Mouse (Mus musculus) layer of hippocampus, adult 18-20 months (tissue): ENCODE results near the gene Klhl36. TPM values are rescaled to one million over a fixed set of nuclear protein-coding genes. Genes with fewer than 3 reads are reported as not detected.

Experiments
- DNase-seq, 2 experiments: peaks; one replicate each; pipeline ENCODE4 v3.0.0; 2022; ENCODE audit warnings: low spot score in 2 of 2
- total RNA-seq, 2 experiments: library from RNA; stranded (reverse); gene quantifications; 2 replicates each; pipeline ENCODE4 v1.2.3; 2021

The Klhl36 gene
- total RNA-seq, 2 experiments from 2014 or later = 8.1 to 8.6 TPM

GRCm38 (mm10) chr8:119925428-119925827 is 63.4 kb downstream of the Klhl36 start:
- peak in 1 of 2 experiments; percentile 43 for DNase-seq

GRCm38 (mm10) chr8:119926474-119926873 is 64.4 kb downstream of the Klhl36 start:
- DNase-seq = no peak

Other genes with a start within 250 kb of the Klhl36 start
- under 1 TPM; 0.18 to 0.42 TPM for gene Adad2, start 249.5 kb upstream of the Klhl36 start, total RNA-seq
- 1 to 10 TPM; 3.1 to 3.2 TPM for gene Kcng4, start 226.6 kb upstream of the Klhl36 start, total RNA-seq
- 1 to 10 TPM; 6.8 to 7.7 TPM for gene Wfdc1, start 195.9 kb upstream of the Klhl36 start, total RNA-seq
- 1 to 10 TPM; 1.6 to 2.2 TPM for gene Atp2c2, start 162.3 kb upstream of the Klhl36 start, total RNA-seq
- 10 to 100 TPM; 13.8 to 15.1 TPM for gene Tldc1, start 83.8 kb upstream of the Klhl36 start, total RNA-seq
- gene Cotl1, start 21.7 kb upstream of the Klhl36 start, total RNA-seq = 100 to 1,000 TPM; 151 to 155 TPM
- 10 to 100 TPM; 88.3 to 89.2 TPM for gene Usp10, start 48.1 kb downstream of the Klhl36 start, total RNA-seq
- 10 to 100 TPM in 1 of 2 experiments, not detected in 1; 10.7 TPM for gene Gm20388, start 48.6 kb downstream of the Klhl36 start, total RNA-seq
- gene Crispld2, start 130.2 kb downstream of the Klhl36 start, total RNA-seq = 1 to 10 TPM; 1.3 to 2.6 TPM
- 10 to 100 TPM; 36.6 to 37.1 TPM for gene Zdhhc7, start 239.2 kb downstream of the Klhl36 start, total RNA-seq